Mouse (Mus musculus): Measurements from ENCODE around the gene Ifna5.
A peak's percentile ranks its signal among the peaks of the same experiment; 100 is the strongest.

DNA sequence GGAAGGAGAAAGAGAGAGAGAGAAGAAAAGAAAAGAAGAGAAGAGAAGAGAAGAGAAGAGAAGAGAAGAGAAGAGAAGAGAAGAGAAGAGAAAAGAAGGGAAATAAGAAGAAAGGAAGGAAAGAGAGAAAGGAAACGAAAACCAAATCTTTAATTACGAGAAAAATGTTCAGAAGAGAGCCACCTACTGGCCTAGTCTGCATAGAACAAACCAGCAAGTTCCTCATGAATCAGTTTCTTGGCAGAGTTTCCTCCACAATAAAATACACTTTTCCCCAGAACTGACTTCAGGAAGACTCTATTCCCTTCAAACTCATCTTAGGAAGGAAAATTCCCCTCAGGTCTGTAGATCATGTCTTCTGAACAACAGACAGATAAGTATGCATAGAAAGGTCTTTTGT lies 10.0 kb downstream of the Ifna5 start:
- TF ChIP-seq CTCF (IDR thresholded peaks at IDR 0.05; ENCODE audit: extremely low read depth, insufficient read depth, low read length) (0 out of 2 replicates have a peak, but pooled peaks have one; percentile 5), POLR2A (IDR thresholded peaks at IDR 0.05; ENCODE audit: extremely low read depth, insufficient read depth, low read length) (no peak)

Measured in cortical plate, adult 2 months (tissue).